Mouse (Mus musculus): ENCODE results near the gene Stub1. TPM values are rescaled to one million over a fixed set of nuclear protein-coding genes. Genes with fewer than 3 reads are reported as not detected.

Stub1 gene
- polyA plus RNA-seq, 1 experiment = 246 TPM

GRCm38 (mm10) chr17:25864311-25864710 lies 31.1 kb upstream of the Stub1 start:
- no peaks in the 10 kb centered on the region for H3K27me3 ChIP-seq (ENCODE audit: control insufficient read depth, insufficient read depth, insufficient read length)
- TF ChIP-seq CEBPB (IDR thresholded peaks at IDR 0.05; ENCODE audit: low read depth) (no peak), FOSL1 (IDR thresholded peaks at IDR 0.05; ENCODE audit: insufficient read depth, low read length, poor library complexity, severe bottlenecking) (no peak), CTCF (IDR thresholded peaks at IDR 0.05; ENCODE audit: control insufficient read depth, insufficient read depth, insufficient read length) (no peak), MYOG (IDR thresholded peaks at IDR 0.05; ENCODE audit: control insufficient read depth, extremely low read depth, insufficient read length) (no peak), MAX (IDR thresholded peaks at IDR 0.05) (no peak), MYOD1 (IDR thresholded peaks at IDR 0.05; ENCODE audit: control insufficient read depth, insufficient read length, low read depth) (no peak), USF1 (IDR thresholded peaks at IDR 0.05; ENCODE audit: low read depth) (no peak)
- H3ac ChIP-seq (ENCODE audit: control insufficient read depth, insufficient read length, low read depth) = no peak overlapping the region
- no peak overlapping the region for H3K4me3 ChIP-seq (ENCODE audit: insufficient read depth, poor library complexity, severe bottlenecking)
- H3K79me2 ChIP-seq (ENCODE audit: control insufficient read depth, insufficient read depth) = peaks cover 9% of the 10 kb centered on the region
- H3K79me3 ChIP-seq (ENCODE audit: low read depth) = no peaks in the 10 kb centered on the region
- H3K36me3 ChIP-seq (ENCODE audit: control insufficient read depth, insufficient read depth) = no peaks in the 10 kb centered on the region

GRCm38 (mm10) chr17:25863681-25864080 lies 30.5 kb upstream of the Stub1 start:
- H3ac ChIP-seq (ENCODE audit: control insufficient read depth, insufficient read length, low read depth) = no peak overlapping the region
- no peaks in the 10 kb centered on the region for H3K27me3 ChIP-seq (ENCODE audit: control insufficient read depth, insufficient read depth, insufficient read length)
- no peak for TF ChIP-seq USF1 (IDR thresholded peaks at IDR 0.05; ENCODE audit: low read depth)
- TF ChIP-seq MYOD1 (IDR thresholded peaks at IDR 0.05; ENCODE audit: control insufficient read depth, insufficient read length, low read depth) = no peak
- no peak for TF ChIP-seq FOSL1 (IDR thresholded peaks at IDR 0.05; ENCODE audit: insufficient read depth, low read length, poor library complexity, severe bottlenecking)
- no peak for TF ChIP-seq CTCF (IDR thresholded peaks at IDR 0.05; ENCODE audit: control insufficient read depth, insufficient read depth, insufficient read length)
- no peak for TF ChIP-seq MYOG (IDR thresholded peaks at IDR 0.05; ENCODE audit: control insufficient read depth, extremely low read depth, insufficient read length)
- no peak for TF ChIP-seq MAX (IDR thresholded peaks at IDR 0.05)
- no peak overlapping the region for H3K4me3 ChIP-seq (ENCODE audit: insufficient read depth, poor library complexity, severe bottlenecking)
- H3K79me2 ChIP-seq (ENCODE audit: control insufficient read depth, insufficient read depth) = peaks cover 9% of the 10 kb centered on the region
- H3K79me3 ChIP-seq (ENCODE audit: low read depth) = no peaks in the 10 kb centered on the region
- no peaks in the 10 kb centered on the region for H3K36me3 ChIP-seq (ENCODE audit: control insufficient read depth, insufficient read depth)

GRCm38 (mm10) chr17:25861704-25862612 lies 28.8 kb upstream of the Stub1 start:
- Histone ChIP-seq H3K4me3 (ENCODE audit: insufficient read depth, poor library complexity, severe bottlenecking) (peak overlapping the region; percentile 43), H3K27me3 (ENCODE audit: control insufficient read depth, insufficient read depth, insufficient read length) (no peaks in the 10 kb centered on the region), H3K79me2 (ENCODE audit: control insufficient read depth, insufficient read depth) (no peaks in the 10 kb centered on the region), H3K79me3 (ENCODE audit: low read depth) (no peaks in the 10 kb centered on the region), H3K36me3 (ENCODE audit: control insufficient read depth, insufficient read depth) (no peaks in the 10 kb centered on the region), H3ac (ENCODE audit: control insufficient read depth, insufficient read length, low read depth) (peak overlapping the region; percentile 81)
- TF ChIP-seq CEBPB (IDR thresholded peaks at IDR 0.05; ENCODE audit: low read depth) (no peak), USF1 (IDR thresholded peaks at IDR 0.05; ENCODE audit: low read depth) (no peak), CTCF (IDR thresholded peaks at IDR 0.05; ENCODE audit: control insufficient read depth, insufficient read depth, insufficient read length) (no peak), FOSL1 (IDR thresholded peaks at IDR 0.05; ENCODE audit: insufficient read depth, low read length, poor library complexity, severe bottlenecking) (no peak), MYOD1 (IDR thresholded peaks at IDR 0.05; ENCODE audit: control insufficient read depth, insufficient read length, low read depth) (no peak), MAX (IDR thresholded peaks at IDR 0.05) (no peak), MYOG (IDR thresholded peaks at IDR 0.05; ENCODE audit: control insufficient read depth, extremely low read depth, insufficient read length) (no peak)

- Histone ChIP-seq H3K79me3 (ENCODE audit: low read depth) (no peaks in the 10 kb centered on the region), H3K4me3 (ENCODE audit: insufficient read depth, poor library complexity, severe bottlenecking) (peak within 1 kb of the TSS; percentile 43), H3ac (ENCODE audit: control insufficient read depth, insufficient read length, low read depth) (peak within 1 kb of the TSS; percentile 81), H3K27me3 (ENCODE audit: control insufficient read depth, insufficient read depth, insufficient read length) (no peaks in the 10 kb centered on the region), H3K79me2 (ENCODE audit: control insufficient read depth, insufficient read depth) (no peaks in the 10 kb centered on the region), H3K36me3 (ENCODE audit: control insufficient read depth, insufficient read depth) (no peaks in the 10 kb centered on the region)
- TF ChIP-seq CEBPB (IDR thresholded peaks at IDR 0.05; ENCODE audit: low read depth) (peak; percentile 83), USF1 (IDR thresholded peaks at IDR 0.05; ENCODE audit: low read depth) (peak; percentile 28), MYOD1 (IDR thresholded peaks at IDR 0.05; ENCODE audit: control insufficient read depth, insufficient read length, low read depth) (no peak), MAX (IDR thresholded peaks at IDR 0.05) (peak; percentile 63)
Observed at GRCm38 (mm10) chr17:25860832-25861703, 27.9 kb upstream of the Stub1 start, which contains the start of gene Wdr90. TSS of gene Wdr90 (minus strand) at chr17:25861501.

- Histone ChIP-seq H3K27me3 (ENCODE audit: control insufficient read depth, insufficient read depth, insufficient read length) (no peaks in the 10 kb centered on the region), H3ac (ENCODE audit: control insufficient read depth, insufficient read length, low read depth) (no peak overlapping the region), H3K4me3 (ENCODE audit: insufficient read depth, poor library complexity, severe bottlenecking) (peak overlapping the region; percentile 43), H3K79me2 (ENCODE audit: control insufficient read depth, insufficient read depth) (no peaks in the 10 kb centered on the region), H3K36me3 (ENCODE audit: control insufficient read depth, insufficient read depth) (no peaks in the 10 kb centered on the region), H3K79me3 (ENCODE audit: low read depth) (no peaks in the 10 kb centered on the region)
- TF ChIP-seq MYOD1 (IDR thresholded peaks at IDR 0.05; ENCODE audit: control insufficient read depth, insufficient read length, low read depth) = no peak
- no peak for TF ChIP-seq MYOG (IDR thresholded peaks at IDR 0.05; ENCODE audit: control insufficient read depth, extremely low read depth, insufficient read length)
- no peak for TF ChIP-seq USF1 (IDR thresholded peaks at IDR 0.05; ENCODE audit: low read depth)
- TF ChIP-seq MAX (IDR thresholded peaks at IDR 0.05) = no peak
- TF ChIP-seq CTCF (IDR thresholded peaks at IDR 0.05; ENCODE audit: control insufficient read depth, insufficient read depth, insufficient read length) = no peak
- no peak for TF ChIP-seq CEBPB (IDR thresholded peaks at IDR 0.05; ENCODE audit: low read depth)
Observed at GRCm38 (mm10) chr17:25860229-25860628, 27.0 kb upstream of the Stub1 start.
